Mouse (Mus musculus) ES-Bruce4 (cell line): Measurements from ENCODE around the gene Comtd1. TPM values are rescaled to one million over a fixed set of nuclear protein-coding genes. Genes with fewer than 3 reads are reported as not detected.

Source experiments
- H3K27ac ChIP-seq: 2 replicates; pipeline ENCODE4 v1.5.1; 2012; ENCODE audit warnings: low read length, inconsistent platforms; ENCODE audit not compliant: insufficient read depth
- H3K27me3 ChIP-seq: 2 replicates; pipeline ENCODE4 v1.6.1; 2012; ENCODE audit warnings: mild to moderate bottlenecking, low read length, inconsistent platforms; ENCODE audit not compliant: control insufficient read depth, poor library complexity, insufficient read depth, severe bottlenecking
- H3K36me3 ChIP-seq: 2 replicates; pipeline ENCODE4 v1.6.1; 2012; ENCODE audit warnings: inconsistent platforms, mild to moderate bottlenecking, low read length, moderate library complexity; ENCODE audit not compliant: control insufficient read depth, poor library complexity, insufficient read depth, severe bottlenecking
- H3K4me1 ChIP-seq: one replicate; pipeline ENCODE4 v1.8.1; 2011; ENCODE audit warnings: low read length; ENCODE audit not compliant: control insufficient read depth, insufficient read depth
- H3K4me3 ChIP-seq: 2 replicates; pipeline ENCODE4 v1.5.1; 2011; ENCODE audit warnings: low read depth, mild to moderate bottlenecking, low read length
- H3K9ac ChIP-seq: 2 replicates; pipeline ENCODE4 v1.6.1; 2012; ENCODE audit warnings: low read depth, mild to moderate bottlenecking, inconsistent platforms; ENCODE audit not compliant: poor library complexity, severe bottlenecking
- H3K9me3 ChIP-seq: replicated peaks from 2 replicates; pipeline ENCODE4 v1.6.1; 2012; ENCODE audit warnings: mild to moderate bottlenecking, low read length, inconsistent platforms; ENCODE audit not compliant: control insufficient read depth, poor library complexity, insufficient read depth, severe bottlenecking
- CTCF ChIP-seq: IDR thresholded peaks from one replicate; pipeline ENCODE4 v1.8.1; 2011; ENCODE audit warnings: low read depth, low read length
- EP300 ChIP-seq: IDR thresholded peaks from 2 replicates; pipeline ENCODE4 v1.6.1; 2011; ENCODE audit warnings: low read depth, low read length; ENCODE audit not compliant: insufficient read depth
- POLR2A ChIP-seq: IDR thresholded peaks from one replicate; pipeline ENCODE4 v1.8.1; 2011; ENCODE audit warnings: low read length; ENCODE audit not compliant: insufficient read depth
- polyA plus RNA-seq: library from polyadenylated mRNA; stranded (reverse); fragments of >200 nt; gene quantifications from 2 replicates; pipeline ENCODE4 v1.2.4, GENCODE M21; 2011; ENCODE audit warnings: low read depth; ENCODE audit not compliant: missing spikeins, insufficient read depth, insufficient read length

The Comtd1 gene
- polyA plus RNA-seq, 1 experiment: 19.4 TPM

DNA sequence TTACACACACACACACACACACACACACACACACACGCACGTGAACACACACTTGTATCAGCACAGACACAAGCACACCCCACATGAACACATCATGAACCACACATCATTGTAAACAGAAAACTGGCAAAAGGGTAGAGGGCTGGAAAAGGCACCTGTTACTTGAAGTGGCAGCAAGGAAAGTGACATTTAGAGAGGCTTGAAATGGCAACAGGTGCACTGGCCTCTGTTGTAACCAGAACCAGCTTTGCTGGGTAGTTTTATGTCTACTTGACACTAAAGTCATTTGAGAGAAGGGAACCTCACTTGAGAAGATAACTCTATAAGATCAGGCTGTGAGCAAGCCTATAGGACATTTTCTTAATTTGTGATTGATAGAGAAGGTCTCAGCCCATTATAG lies 39.4 kb downstream of the Comtd1 start:
- no peak overlapping the region for H3K27ac ChIP-seq
- H3K9ac ChIP-seq: no peak overlapping the region
- H3K4me3 ChIP-seq: no peak overlapping the region
- no peak for TF ChIP-seq EP300
- no peak for TF ChIP-seq POLR2A
- TF ChIP-seq CTCF: no peak
- H3K9me3 ChIP-seq: no peaks in the 10 kb centered on the region
- H3K36me3 ChIP-seq: no peaks in the 10 kb centered on the region
- no peaks in the 10 kb centered on the region for H3K27me3 ChIP-seq
- peaks cover 1% of the 10 kb centered on the region for H3K4me1 ChIP-seq

DNA sequence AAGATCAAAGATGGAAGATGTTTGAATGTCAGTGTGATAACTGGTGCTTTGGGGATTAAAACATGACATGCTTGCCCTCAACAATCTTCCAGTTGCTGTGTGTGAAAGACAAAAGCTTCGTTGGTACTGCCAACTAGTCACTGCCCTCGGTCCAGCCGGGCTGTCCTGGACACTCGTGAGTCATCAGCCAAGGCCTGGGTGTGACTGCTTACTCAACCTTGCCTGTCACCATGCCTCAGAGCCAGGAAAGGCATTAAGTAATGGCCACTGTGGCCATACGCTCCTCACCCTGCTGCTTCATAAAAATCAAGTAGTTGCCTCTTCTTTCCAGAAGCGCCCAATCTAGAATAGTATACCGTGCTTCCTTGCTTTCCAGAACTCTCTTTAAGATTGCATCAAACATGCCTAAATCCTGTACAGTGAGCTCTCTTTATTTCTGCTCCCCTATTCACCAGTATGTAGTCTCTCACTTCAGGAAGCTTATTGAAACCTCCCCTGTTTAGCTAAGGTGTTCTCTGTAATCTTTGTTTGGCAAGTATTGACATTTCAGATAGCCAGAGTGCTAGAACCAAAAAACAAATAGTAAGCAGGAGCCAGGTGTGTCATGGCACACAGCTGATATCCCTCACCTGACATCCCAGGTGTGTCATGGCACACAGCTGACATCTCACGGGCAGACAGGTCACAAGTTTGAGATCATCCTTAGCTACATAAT lies 40.4 kb downstream of the Comtd1 start:
- no peaks in the 10 kb centered on the region for H3K9me3 ChIP-seq
- H3K27me3 ChIP-seq: no peaks in the 10 kb centered on the region
- no peak overlapping the region for H3K27ac ChIP-seq
- no peaks in the 10 kb centered on the region for H3K4me1 ChIP-seq
- no peak overlapping the region for H3K9ac ChIP-seq
- H3K36me3 ChIP-seq: no peaks in the 10 kb centered on the region
- no peak overlapping the region for H3K4me3 ChIP-seq
- TF ChIP-seq POLR2A (no peak), EP300 (no peak), CTCF (no peak)

DNA sequence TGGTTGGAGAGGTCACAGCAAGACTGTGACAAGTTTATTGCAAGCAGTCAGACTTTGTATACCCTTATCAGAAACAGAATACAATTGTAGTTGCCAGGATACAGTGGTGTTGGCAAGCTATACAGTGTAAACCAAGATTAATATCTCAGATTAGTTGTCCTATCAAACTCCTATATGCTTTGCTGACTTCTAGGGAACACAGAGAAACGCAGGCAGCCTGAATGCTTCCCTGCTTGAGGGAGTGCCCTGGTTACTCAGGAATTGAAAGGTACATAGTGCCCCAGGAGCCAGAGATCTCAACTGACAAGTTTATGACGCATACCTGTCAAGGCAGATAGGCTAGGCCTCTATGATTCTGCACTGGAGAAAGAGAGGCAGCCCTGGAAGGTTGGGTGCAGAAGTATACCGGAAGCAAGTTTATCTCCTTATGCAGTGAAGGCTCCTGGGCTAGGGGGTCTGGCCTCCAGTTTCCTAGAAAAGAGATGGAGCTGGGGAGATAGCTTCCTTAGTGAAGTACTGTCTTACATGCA lies 42.1 kb downstream of the Comtd1 start:
- Histone ChIP-seq H3K9me3 (no peaks in the 10 kb centered on the region), H3K4me1 (no peaks in the 10 kb centered on the region), H3K9ac (no peak overlapping the region), H3K4me3 (no peak overlapping the region), H3K36me3 (no peaks in the 10 kb centered on the region), H3K27ac (no peak overlapping the region), H3K27me3 (no peaks in the 10 kb centered on the region)
- no peak for TF ChIP-seq CTCF
- TF ChIP-seq EP300: no peak
- TF ChIP-seq POLR2A: no peak

DNA sequence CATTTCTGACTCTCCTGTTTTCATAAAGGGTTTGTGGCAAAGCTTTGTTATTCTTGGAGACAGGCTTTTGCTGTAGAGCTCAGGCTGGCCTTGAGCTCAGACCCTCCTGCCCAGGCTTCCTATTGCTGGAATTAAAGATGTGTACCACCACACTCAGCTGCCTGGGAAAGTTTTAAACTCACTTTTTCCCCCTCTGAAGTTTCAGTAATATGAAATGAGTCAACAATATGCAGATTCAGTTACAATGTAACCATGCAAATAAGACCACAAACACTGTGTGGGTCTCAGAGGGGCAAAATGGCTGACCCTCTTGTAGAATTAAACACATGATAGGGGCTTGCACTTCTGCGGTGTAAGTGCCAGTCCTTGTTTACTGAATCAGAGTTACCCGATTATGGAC lies 42.6 kb downstream of the Comtd1 start:
- TF ChIP-seq EP300 (no peak), CTCF (no peak), POLR2A (no peak)
- Histone ChIP-seq H3K9me3 (no peaks in the 10 kb centered on the region), H3K36me3 (no peaks in the 10 kb centered on the region), H3K4me1 (no peaks in the 10 kb centered on the region), H3K27me3 (no peaks in the 10 kb centered on the region), H3K4me3 (no peak overlapping the region), H3K27ac (no peak overlapping the region), H3K9ac (no peak overlapping the region)

DNA sequence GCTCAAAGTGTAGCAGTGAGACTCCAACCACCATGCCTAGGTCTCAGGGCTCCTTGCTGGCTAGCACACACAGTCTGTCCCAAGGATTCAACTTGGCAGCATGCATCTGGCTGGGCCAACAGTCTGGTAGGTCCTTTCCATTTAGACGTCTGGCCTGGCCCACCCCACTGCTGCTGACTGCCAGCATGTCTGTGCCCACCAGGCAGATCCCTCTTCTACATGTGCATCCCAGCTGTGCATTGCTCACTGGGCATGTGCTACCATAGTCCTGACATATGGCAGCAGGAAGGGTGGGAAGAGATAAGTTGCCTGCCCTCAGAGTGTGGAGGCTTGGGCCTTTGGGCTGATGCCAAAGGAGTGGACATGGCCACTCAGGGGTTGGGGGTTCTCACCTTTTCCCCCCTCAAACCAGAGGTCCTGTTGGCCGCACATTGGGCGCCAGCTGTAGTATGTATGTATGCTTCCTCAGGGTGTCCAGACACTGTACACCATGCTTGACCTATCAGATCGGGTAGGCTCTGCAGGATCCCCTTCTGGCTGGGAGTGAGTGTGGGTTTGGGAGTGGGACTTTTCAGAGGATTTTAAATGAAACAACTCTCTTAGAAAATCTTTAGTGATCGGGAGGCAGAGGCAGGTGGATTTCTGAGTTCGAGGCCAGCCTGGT lies 46.1 kb downstream of the Comtd1 start:
- Histone ChIP-seq H3K27me3 (no peaks in the 10 kb centered on the region), H3K4me1 (no peaks in the 10 kb centered on the region), H3K27ac (no peak overlapping the region), H3K9ac (no peak overlapping the region), H3K4me3 (no peak overlapping the region), H3K9me3 (no peaks in the 10 kb centered on the region), H3K36me3 (no peaks in the 10 kb centered on the region; the same call in 1 of the 2 replicates)
- TF ChIP-seq EP300 (no peak), CTCF (no peak), POLR2A (no peak)

DNA sequence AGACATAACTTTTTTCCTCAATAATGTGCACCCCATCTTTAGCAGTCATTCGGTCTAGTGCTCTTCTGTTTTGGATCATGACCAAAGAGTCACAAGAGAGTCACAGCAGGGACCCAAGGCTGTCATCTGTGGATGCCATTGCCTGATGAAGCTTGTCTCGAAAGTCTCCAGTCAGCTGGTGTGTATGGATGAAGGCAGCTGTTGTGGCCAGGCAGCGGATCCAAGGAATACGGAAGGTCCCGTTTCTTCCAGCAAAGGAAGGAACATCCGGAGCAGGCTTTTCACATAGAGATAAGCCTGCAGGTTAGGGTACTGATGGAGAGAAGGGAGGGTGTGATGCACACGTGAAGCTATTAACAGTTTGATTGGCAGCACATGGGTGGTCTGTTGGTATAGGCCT lies 47.2 kb downstream of the Comtd1 start:
- Histone ChIP-seq H3K4me3 (no peak overlapping the region), H3K27ac (no peak overlapping the region), H3K27me3 (no peaks in the 10 kb centered on the region), H3K9me3 (no peaks in the 10 kb centered on the region), H3K36me3 (no peaks in the 10 kb centered on the region; the same call in 1 of the 2 replicates), H3K4me1 (no peaks in the 10 kb centered on the region), H3K9ac (no peak overlapping the region)
- TF ChIP-seq EP300 (no peak), CTCF (no peak), POLR2A (no peak)
